Mouse (Mus musculus) C2C12 (cell line): Measurements from ENCODE around the gene Otx2. TPM values are rescaled to one million over a fixed set of nuclear protein-coding genes. Genes with fewer than 3 reads are reported as not detected.

Source experiments
- H3K27me3 ChIP-seq: one replicate; pipeline ENCODE4 v1.6.1; 2011; ENCODE audit not compliant: control insufficient read depth, insufficient read depth, insufficient read length
- H3K36me3 ChIP-seq: one replicate; pipeline ENCODE4 v1.6.1; 2011; ENCODE audit not compliant: control insufficient read depth, insufficient read depth
- H3K4me3 ChIP-seq: one replicate; pipeline ENCODE4 v1.5.1; 2011; ENCODE audit warnings: mild to moderate bottlenecking, control low read depth; ENCODE audit not compliant: poor library complexity, insufficient read depth, severe bottlenecking
- H3K79me2 ChIP-seq: one replicate; pipeline ENCODE4 v1.6.1; 2011; ENCODE audit not compliant: control insufficient read depth, insufficient read depth
- H3K79me3 ChIP-seq: one replicate; pipeline ENCODE4 v1.6.1; 2011; ENCODE audit warnings: low read depth, control low read depth
- H3ac ChIP-seq: one replicate; pipeline ENCODE3; 2011; ENCODE audit warnings: low read depth; ENCODE audit not compliant: control insufficient read depth, insufficient read length
- CEBPB ChIP-seq: IDR thresholded peaks from one replicate; pipeline ENCODE4 v1.6.1; 2011; ENCODE audit warnings: low read depth, mild to moderate bottlenecking, control low read depth, moderate library complexity
- CTCF ChIP-seq: IDR thresholded peaks from one replicate; pipeline ENCODE4 v1.5.1; 2011; ENCODE audit not compliant: control insufficient read depth, insufficient read depth, insufficient read length
- FOSL1 ChIP-seq: IDR thresholded peaks from one replicate; pipeline ENCODE4 v1.8.0; 2011; ENCODE audit warnings: mild to moderate bottlenecking, low read length; ENCODE audit not compliant: poor library complexity, insufficient read depth, severe bottlenecking
- MAX ChIP-seq: IDR thresholded peaks from one replicate; pipeline ENCODE4 v1.6.1; 2011; ENCODE audit warnings: mild to moderate bottlenecking, control low read depth
- MYOD1 ChIP-seq: IDR thresholded peaks from one replicate; pipeline ENCODE4 v1.6.1; 2011; ENCODE audit warnings: low read depth; ENCODE audit not compliant: control insufficient read depth, insufficient read length
- MYOG ChIP-seq: IDR thresholded peaks from one replicate; pipeline ENCODE4 v1.6.1; 2011; ENCODE audit not compliant: control insufficient read depth, insufficient read length; ENCODE audit errors: extremely low read depth
- USF1 ChIP-seq: IDR thresholded peaks from one replicate; pipeline ENCODE4 v1.6.1; 2011; ENCODE audit warnings: low read depth, mild to moderate bottlenecking, control low read depth, moderate library complexity
- polyA plus RNA-seq: library from polyadenylated mRNA; unstranded; fragments of >200 nt; fragmentation: generic; extraction: Trizol; gene quantifications from one replicate; pipeline ENCODE4 v1.2.1, GENCODE M21; 2012; ENCODE audit warnings: missing spikeins

Gene Otx2
- polyA plus RNA-seq, 1 experiment: not detected

GRCm38 (mm10) chr14:48653081-48653480 lies 20.5 kb downstream of the Otx2 start:
- Histone ChIP-seq H3ac (no peak overlapping the region), H3K4me3 (no peak overlapping the region), H3K36me3 (no peaks in the 10 kb centered on the region), H3K27me3 (peaks cover 47% of the 10 kb centered on the region), H3K79me3 (no peaks in the 10 kb centered on the region), H3K79me2 (no peaks in the 10 kb centered on the region)
- no peak for TF ChIP-seq CEBPB
- no peak for TF ChIP-seq MAX
- TF ChIP-seq USF1: no peak
- TF ChIP-seq MYOD1: no peak
- TF ChIP-seq CTCF: no peak
- no peak for TF ChIP-seq FOSL1
- no peak for TF ChIP-seq MYOG

- no peak overlapping the region for H3K4me3 ChIP-seq
- H3ac ChIP-seq: no peak overlapping the region
- H3K79me3 ChIP-seq: no peaks in the 10 kb centered on the region
- no peaks in the 10 kb centered on the region for H3K36me3 ChIP-seq
- peaks cover 50% of the 10 kb centered on the region for H3K27me3 ChIP-seq
- TF ChIP-seq MAX (no peak), FOSL1 (no peak), CEBPB (no peak), CTCF (no peak), MYOG (no peak), MYOD1 (no peak)
- no peaks in the 10 kb centered on the region for H3K79me2 ChIP-seq
These were observed 21.4 kb downstream of the Otx2 start for GRCm38 (mm10) chr14:48652256-48652655.

- no peak overlapping the region for H3ac ChIP-seq
- no peaks in the 10 kb centered on the region for H3K79me2 ChIP-seq
- no peak for TF ChIP-seq MYOG
- TF ChIP-seq CTCF: no peak
- no peak for TF ChIP-seq FOSL1
- TF ChIP-seq CEBPB: no peak
- no peak for TF ChIP-seq MYOD1
- TF ChIP-seq MAX: no peak
- no peak for TF ChIP-seq USF1
- no peak overlapping the region for H3K4me3 ChIP-seq
- H3K27me3 ChIP-seq: peaks cover 50% of the 10 kb centered on the region
- no peaks in the 10 kb centered on the region for H3K79me3 ChIP-seq
- H3K36me3 ChIP-seq: no peaks in the 10 kb centered on the region
These were observed 22.0 kb downstream of the Otx2 start for GRCm38 (mm10) chr14:48651471-48652211.

- no peaks in the 10 kb centered on the region for H3K79me3 ChIP-seq
- H3K4me3 ChIP-seq: no peak overlapping the region
- H3K79me2 ChIP-seq: no peaks in the 10 kb centered on the region
- peaks cover 18% of the 10 kb centered on the region for H3K27me3 ChIP-seq
- no peak for TF ChIP-seq USF1
- no peak for TF ChIP-seq MYOD1
- TF ChIP-seq MAX: no peak
- no peak overlapping the region for H3ac ChIP-seq
- no peaks in the 10 kb centered on the region for H3K36me3 ChIP-seq
These were observed 31.9 kb downstream of the Otx2 start for GRCm38 (mm10) chr14:48641462-48642395.

GRCm38 (mm10) chr14:48633141-48633540 lies 40.5 kb downstream of the Otx2 start:
- no peak for TF ChIP-seq MAX
- no peaks in the 10 kb centered on the region for H3K79me3 ChIP-seq

GRCm38 (mm10) chr14:48632335-48632734 lies 41.3 kb downstream of the Otx2 start:
- TF ChIP-seq MAX: no peak
- no peak overlapping the region for H3ac ChIP-seq
- no peak overlapping the region for H3K4me3 ChIP-seq
- H3K79me2 ChIP-seq: no peaks in the 10 kb centered on the region
- peaks cover 6% of the 10 kb centered on the region for H3K27me3 ChIP-seq
- H3K36me3 ChIP-seq: no peaks in the 10 kb centered on the region
- H3K79me3 ChIP-seq: no peaks in the 10 kb centered on the region

More at GRCm38 (mm10) chr14:48633141-48633540, 40.5 kb downstream of the Otx2 start:
- Histone ChIP-seq H3K36me3 (no peaks in the 10 kb centered on the region), H3ac (no peak overlapping the region), H3K79me2 (no peaks in the 10 kb centered on the region), H3K27me3 (peaks cover 6% of the 10 kb centered on the region), H3K4me3 (no peak overlapping the region)
